Mouse (Mus musculus) c-Kit-positive CD71-negative TER-119-negative erythroid progenitor cells, embryonic 14.5 days (primary cell): ENCODE results near the gene Olfr1098.

Experiments used
- DNase-seq: peaks from one replicate; pipeline ENCODE4 v3.0.0-alpha.2; 2013; ENCODE audit warnings: low read depth

Gene Olfr1098

GRCm38 (mm10) chr2:86924445-86924844 lies at the start of gene Olfr1098:
Gene Olfr1098, minus strand, starts transcription at chr2:86924545.
- no peak for DNase-seq

- no peak for DNase-seq
Observed at GRCm38 (mm10) chr2:86960593-86960992, 36.2 kb upstream of the Olfr1098 start, which contains the start of gene Olfr1099. Gene Olfr1099, minus strand, starts transcription at chr2:86960693.

DNA sequence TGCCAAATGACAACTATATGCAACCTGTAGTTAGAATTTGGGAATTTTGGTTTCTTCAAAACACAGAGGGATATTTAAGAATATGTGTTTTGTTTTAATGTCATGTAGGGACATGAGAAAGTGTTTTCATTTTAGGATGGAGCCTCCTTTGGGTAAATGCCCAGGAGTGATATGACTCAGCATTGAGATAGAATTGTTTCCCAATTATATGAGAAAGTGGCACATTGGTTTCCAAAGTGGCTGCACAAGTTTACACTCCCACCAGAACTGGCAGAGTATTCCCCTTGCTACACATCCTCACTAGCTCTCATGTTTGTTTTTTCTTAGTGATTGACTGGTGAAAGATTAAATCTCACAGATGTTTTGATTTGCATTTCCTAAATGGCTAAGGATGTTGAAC lies 2.2 kb upstream of the Olfr1098 start:
- DNase-seq, result no peak

GRCm38 (mm10) chr2:86905647-86906046 lies 18.7 kb downstream of the Olfr1098 start:
- DNase-seq, result no peak

- no peak for DNase-seq
Observed at GRCm38 (mm10) chr2:86892116-86892515, 32.2 kb downstream of the Olfr1098 start, which contains the start of gene Olfr1097. Gene Olfr1097, minus strand, starts transcription at chr2:86892216.

GRCm38 (mm10) chr2:86874702-86875101 lies 49.6 kb downstream of the Olfr1098 start, which contains the start of gene Gm13723:
Gene Gm13723, minus strand, starts transcription at chr2:86874802.
- DNase-seq, result no peak
